Mouse (Mus musculus) lung, postnatal 0 days (tissue): ENCODE results near the gene Trp53i13. TPM values are rescaled to one million over a fixed set of nuclear protein-coding genes. Genes with fewer than 3 reads are reported as not detected.
"Not testable (repeated sequence)": the region's sequence is repeated elsewhere in the genome, so short reads cannot be mapped to it uniquely, and the experiment has no call there.

ENCODE experiments used
- ATAC-seq: fragments of 200-750 bp; cut with Nextera tagmentation; 2 replicates; pipeline ENCODE4 v1.8.0; 2017; ENCODE audit warnings: moderate library complexity
- DNase-seq: peaks from one replicate; pipeline ENCODE4 v3.0.0-alpha.2; 2016; ENCODE audit warnings: low spot score
- H3K27ac ChIP-seq: fragments of 300-500 bp; sonication (generic); 2 replicates; pipeline ENCODE4 v1.5.1; 2014; ENCODE audit warnings: antibody characterized with exemption, mild to moderate bottlenecking, low read length, mixed read lengths
- H3K27me3 ChIP-seq: fragments of 300-500 bp; sonication (generic); replicated peaks from 2 replicates; pipeline ENCODE4 v1.6.1; 2014; ENCODE audit warnings: low read length, mixed read lengths; ENCODE audit not compliant: insufficient read depth
- H3K36me3 ChIP-seq: fragments of 300-500 bp; sonication (generic); 2 replicates; pipeline ENCODE4 v1.6.1; 2014; ENCODE audit warnings: low read length, mixed read lengths; ENCODE audit not compliant: insufficient read depth
- H3K4me1 ChIP-seq: fragments of 300-500 bp; sonication (generic); 2 replicates; pipeline ENCODE4 v1.6.1; 2014; ENCODE audit warnings: antibody characterized with exemption, low read depth, low read length, mixed read lengths; ENCODE audit not compliant: insufficient read depth
- H3K4me2 ChIP-seq: fragments of 300-500 bp; sonication (generic); replicated peaks from 2 replicates; pipeline ENCODE4 v1.6.1; 2014; ENCODE audit warnings: low read depth, mild to moderate bottlenecking, low read length, moderate library complexity, mixed read lengths
- H3K4me3 ChIP-seq: fragments of 300-500 bp; sonication (generic); 2 replicates; pipeline ENCODE4 v1.5.1; 2014; ENCODE audit warnings: low read depth, low read length
- H3K9ac ChIP-seq: fragments of 300-500 bp; sonication (generic); replicated peaks from 2 replicates; pipeline ENCODE4 v1.6.1; 2014; ENCODE audit warnings: low read depth, mild to moderate bottlenecking
- H3K9me3 ChIP-seq: fragments of 300-500 bp; sonication (generic); 2 replicates; pipeline ENCODE4 v1.6.1; 2016; ENCODE audit warnings: low read length, mixed read lengths
- CTCF ChIP-seq: IDR thresholded peaks from 2 replicates; pipeline ENCODE4 v1.5.1; 2016; ENCODE audit warnings: antibody characterized with exemption, mild to moderate bottlenecking
- EP300 ChIP-seq: IDR thresholded peaks from 2 replicates; pipeline ENCODE4 v1.6.1; 2016; ENCODE audit warnings: antibody characterized with exemption, mild to moderate bottlenecking, control low read depth
- WGBS: fragments of 180-500 bp; shearing (Covaris S2); extraction: QIAGEN DNeasy Blood & Tissue Kit; methylation state at CpG from one replicate; pipeline ENCODE4 v1.1.7; 2014; 5-methylcytosine and 5-hydroxymethylcytosine counted together
- polyA plus RNA-seq: library from polyadenylated mRNA; unstranded; fragments of >200 nt; fragmentation: Nextera tagmentation; extraction: Ambion mirVana; gene quantifications from 2 replicates; pipeline ENCODE4 v1.2.1, GENCODE M21; 2015

The Trp53i13 gene
- polyA plus RNA-seq, result 27.4 and 32.9 TPM in 2 replicates

DNA sequence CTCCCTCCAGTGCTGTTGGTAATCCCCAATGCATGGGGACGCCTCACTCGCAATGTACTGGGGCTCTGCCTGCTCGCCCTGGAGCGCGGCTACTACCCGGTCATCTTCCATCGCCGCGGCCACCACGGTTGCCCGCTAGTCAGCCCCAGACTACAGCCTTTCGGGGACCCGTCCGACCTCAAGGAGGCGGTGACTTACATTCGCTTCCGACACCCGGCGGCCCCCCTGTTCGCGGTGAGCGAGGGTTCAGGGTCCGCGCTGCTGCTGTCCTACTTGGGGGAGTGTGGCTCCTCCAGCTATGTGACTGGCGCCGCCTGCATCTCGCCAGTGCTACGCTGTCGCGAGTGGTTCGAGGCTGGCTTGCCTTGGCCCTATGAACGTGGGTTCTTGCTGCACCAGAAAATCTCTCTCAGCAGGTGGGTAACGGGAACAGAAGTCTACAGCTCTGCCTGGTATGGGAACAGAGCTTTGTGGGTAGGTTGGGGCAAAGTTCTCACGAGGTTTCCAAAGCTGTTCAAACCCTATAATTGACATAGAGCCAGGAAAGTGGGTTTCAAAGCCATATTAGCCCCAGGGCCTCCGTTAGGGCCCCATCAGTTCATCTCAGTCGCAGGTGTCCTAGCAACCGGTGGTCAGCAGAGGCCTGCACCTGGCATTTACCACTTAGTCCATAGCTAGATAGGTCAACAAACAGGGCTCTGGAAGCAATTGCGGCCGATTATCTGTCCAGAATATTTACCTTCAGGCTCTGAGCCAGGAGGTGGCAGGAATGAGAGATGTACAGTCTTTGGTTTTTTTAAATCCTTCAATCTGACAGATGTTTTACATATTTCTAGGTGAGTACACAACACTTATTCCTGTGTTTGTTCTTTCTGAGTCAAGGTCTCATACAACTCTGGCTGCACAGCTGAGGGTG, at the start of gene Trp53i13:
Gene Trp53i13 (minus strand): TSS at position 344 of the 916 bp plus-strand sequence.
- peak within 1 kb of the TSS; percentile 48 for H3K4me3 ChIP-seq
- peaks cover 27% of the 10 kb centered on the region for H3K4me1 ChIP-seq
- H3K27me3 ChIP-seq, result 0 out of 2 replicates have a peak, but pooled peaks cover 4% of the 10 kb centered on the region
- no peaks in the 10 kb centered on the region for H3K9me3 ChIP-seq
- peak within 1 kb of the TSS; percentile 34; the same call in 1 of the 2 replicates for H3K9ac ChIP-seq
- ATAC-seq (no peak), DNase-seq (no peak)
- no peaks in the 10 kb centered on the region for H3K36me3 ChIP-seq
- peak within 1 kb of the TSS; percentile 51 for H3K27ac ChIP-seq
- H3K4me2 ChIP-seq, result peak within 1 kb of the TSS; percentile 91
- TF ChIP-seq CTCF (no peak), EP300 (no peak)
- 10% methylated on average over 39 of the region's 39 CpGs for WGBS

GRCm38 (mm10) chr11:77545261-77545660, 29.5 kb upstream of the Trp53i13 start:
- H3K9ac ChIP-seq, result no peak overlapping the region
- TF ChIP-seq CTCF (no peak), EP300 (no peak)
- DNase-seq (no peak), ATAC-seq (no peak)
- no peak overlapping the region for H3K4me2 ChIP-seq
- H3K27ac ChIP-seq, result no peak overlapping the region
- no peaks in the 10 kb centered on the region for H3K27me3 ChIP-seq
- no peaks in the 10 kb centered on the region for H3K9me3 ChIP-seq
- 91% methylated on average over 7 of the region's 7 CpGs for WGBS
- peaks cover 37% of the 10 kb centered on the region for H3K36me3 ChIP-seq
- H3K4me3 ChIP-seq, result no peak overlapping the region
- H3K4me1 ChIP-seq, result no peaks in the 10 kb centered on the region

DNA sequence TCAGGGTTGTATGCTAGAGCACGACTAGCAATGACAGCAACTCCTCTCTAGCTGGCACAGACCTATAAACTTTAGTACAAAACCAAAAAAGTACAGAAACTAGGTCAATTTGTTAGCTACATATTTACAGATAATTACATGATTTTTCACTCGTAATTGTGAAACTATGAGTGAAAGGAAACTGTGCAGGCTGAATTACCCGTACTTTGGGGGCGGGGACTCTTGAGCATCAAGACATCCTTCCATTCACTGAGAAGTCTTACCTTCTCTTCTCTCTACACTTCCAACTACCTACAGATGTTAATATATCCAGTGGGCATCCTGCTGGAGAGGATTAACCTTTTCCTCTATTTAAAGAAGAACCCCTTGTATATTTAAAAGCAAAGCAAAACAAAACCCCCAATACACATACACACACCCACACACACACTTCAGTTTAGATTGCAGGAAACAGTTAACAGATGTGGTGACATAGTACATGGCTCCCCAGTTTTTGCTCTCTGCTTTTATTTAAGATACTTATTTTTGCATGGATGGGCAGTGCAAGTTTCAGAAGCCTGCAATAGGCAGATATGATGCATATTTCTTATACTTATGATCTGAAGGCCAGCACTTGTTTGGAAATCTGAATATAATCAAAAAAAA, 16.5 kb upstream of the Trp53i13 start:
- TF ChIP-seq EP300, result no peak
- no peak for TF ChIP-seq CTCF
- Histone ChIP-seq H3K4me2 (no peak overlapping the region), H3K4me3 (no peak overlapping the region), H3K9me3 (no peaks in the 10 kb centered on the region), H3K9ac (no peak overlapping the region), H3K4me1 (no peaks in the 10 kb centered on the region), H3K27me3 (no peaks in the 10 kb centered on the region), H3K27ac (no peak overlapping the region), H3K36me3 (no peaks in the 10 kb centered on the region; the same call in 1 of the 2 replicates)
- DNase-seq (no peak), ATAC-seq (no peak)
- 79% methylated on average over 4 of the region's 4 CpGs for WGBS

- TF ChIP-seq EP300, result no peak
- TF ChIP-seq CTCF, result no peak
- 66% methylated on average over 2 of the region's 2 CpGs for WGBS
- Histone ChIP-seq H3K36me3 (no peaks in the 10 kb centered on the region; the same call in 1 of the 2 replicates), H3K9me3 (no peaks in the 10 kb centered on the region), H3K9ac (no peak overlapping the region), H3K27me3 (no peaks in the 10 kb centered on the region), H3K27ac (no peak overlapping the region), H3K4me1 (no peaks in the 10 kb centered on the region), H3K4me3 (no peak overlapping the region), H3K4me2 (no peak overlapping the region)
- ATAC-seq (no peak), DNase-seq (no peak)
Measured at GRCm38 (mm10) chr11:77530862-77531261, 15.1 kb upstream of the Trp53i13 start.

- Histone ChIP-seq H3K4me3 (no peak overlapping the region), H3K27me3 (no peaks in the 10 kb centered on the region), H3K9ac (no peak overlapping the region), H3K4me2 (no peak overlapping the region), H3K9me3 (no peaks in the 10 kb centered on the region), H3K4me1 (no peaks in the 10 kb centered on the region), H3K27ac (no peak overlapping the region), H3K36me3 (no peaks in the 10 kb centered on the region)
- ATAC-seq, result no peak
- 68% methylated on average over 3 of the region's 3 CpGs for WGBS
- no peak for TF ChIP-seq CTCF
- TF ChIP-seq EP300, result no peak
- no peak for DNase-seq
Measured at GRCm38 (mm10) chr11:77529644-77530043, 13.9 kb upstream of the Trp53i13 start.

DNA sequence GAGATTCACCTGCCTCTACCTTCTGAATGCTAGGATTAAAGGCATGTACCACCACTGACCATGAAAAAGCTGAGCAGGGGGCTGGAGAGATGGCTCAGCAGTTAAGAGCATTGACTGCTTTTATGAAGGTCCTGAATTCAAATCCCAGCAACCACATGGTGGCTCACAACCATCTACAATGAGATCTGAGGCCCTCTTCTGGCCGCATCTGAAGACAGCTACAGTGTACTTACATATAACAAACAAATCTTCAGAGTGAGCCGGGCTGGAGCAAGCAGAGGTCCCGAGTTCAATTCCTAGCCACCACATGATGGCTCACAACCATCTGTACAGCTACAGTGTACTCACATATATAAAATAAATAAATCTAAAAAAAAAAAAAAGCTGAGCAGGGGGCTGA, 12.6 kb upstream of the Trp53i13 start:
- H3K4me2 ChIP-seq, H3K9ac ChIP-seq, DNase-seq, H3K4me3 ChIP-seq, H3K9me3 ChIP-seq, H3K27ac ChIP-seq, H3K4me1 ChIP-seq, H3K36me3 ChIP-seq, H3K27me3 ChIP-seq, ATAC-seq: not testable (repeated sequence)
- 94% methylated on average over 3 of the region's 3 CpGs for WGBS
